Mouse (Mus musculus): ENCODE data around the gene Apoc4.

Apoc4 gene

GRCm38 (mm10) chr7:19681202-19681694 lies at the start of gene Apoc4, which contains the start of gene Gm44805:
Gene Apoc4, minus strand, starts transcription at chr7:19681479.
Gene Gm44805, minus strand, starts transcription at chr7:19681423.
- DNase-seq (ENCODE audit: low spot score), result no peak

DNA sequence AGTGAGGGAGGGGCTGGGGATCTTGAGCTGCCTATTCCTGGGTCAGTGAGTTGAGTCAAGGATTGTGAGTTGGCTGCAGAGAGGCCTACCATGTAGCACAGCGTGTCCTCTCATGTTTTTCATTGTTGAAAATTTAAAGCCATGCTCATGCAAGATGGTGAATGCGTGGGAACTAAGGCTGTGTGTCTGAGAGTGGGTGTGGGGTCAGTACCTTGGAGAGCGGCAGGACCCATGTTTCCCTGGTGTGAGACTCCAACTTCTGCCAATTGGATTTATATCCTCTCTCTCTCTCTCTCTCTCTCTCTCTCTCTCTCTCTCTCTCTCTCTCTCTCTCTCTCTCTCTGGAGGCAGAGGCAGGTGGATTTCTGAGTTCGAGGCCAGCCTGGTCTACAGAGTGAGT lies 45.3 kb upstream of the Apoc4 start:
- DNase-seq (ENCODE audit: low spot score), result no peak

DNA sequence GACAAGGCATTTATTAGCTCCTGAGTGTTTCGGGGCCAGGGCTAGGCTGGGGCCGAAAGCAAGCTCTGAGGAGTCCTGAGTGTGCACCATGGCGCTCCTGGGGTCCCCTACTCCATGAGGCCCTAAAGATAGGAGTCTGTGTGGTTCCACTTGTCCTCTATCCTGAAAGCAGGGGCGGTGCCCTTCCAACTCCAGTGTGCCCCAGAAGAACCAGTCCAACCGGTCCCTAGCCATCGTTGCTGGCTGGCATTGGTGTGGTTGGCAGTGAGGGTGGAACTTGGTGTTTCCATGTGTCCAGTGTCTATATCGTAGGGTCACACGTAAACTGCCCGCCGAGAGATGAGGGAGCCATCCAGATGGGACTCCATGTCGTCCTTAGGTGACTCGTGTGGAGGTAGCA lies 42.9 kb upstream of the Apoc4 start:
- no peak for DNase-seq (ENCODE audit: low spot score)

DNA sequence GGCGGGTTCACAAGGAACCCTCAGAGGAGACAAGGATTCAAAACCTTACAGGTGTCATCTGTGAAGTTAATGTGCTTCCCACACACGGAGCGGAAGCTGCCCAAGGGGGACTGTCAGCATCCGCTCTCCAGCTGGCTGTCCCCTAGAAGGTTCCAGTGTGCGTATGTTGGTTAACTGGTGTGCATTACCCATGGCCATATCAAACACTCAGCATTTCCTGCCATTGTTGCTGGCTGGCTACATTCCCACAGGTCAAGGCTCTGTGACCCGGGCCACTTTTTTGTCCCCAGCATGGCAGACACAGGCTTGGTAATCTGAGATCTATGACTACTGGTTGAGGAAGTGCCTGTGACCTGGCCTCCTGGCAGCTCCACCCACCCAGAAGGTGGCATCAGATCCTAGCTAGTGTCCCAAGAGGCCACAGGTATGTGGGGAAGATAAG lies 41.5 kb upstream of the Apoc4 start:
- no peak for DNase-seq (ENCODE audit: low spot score)

GRCm38 (mm10) chr7:19719200-19719599 lies 37.9 kb upstream of the Apoc4 start:
- DNase-seq (ENCODE audit: low spot score), result no peak

DNA sequence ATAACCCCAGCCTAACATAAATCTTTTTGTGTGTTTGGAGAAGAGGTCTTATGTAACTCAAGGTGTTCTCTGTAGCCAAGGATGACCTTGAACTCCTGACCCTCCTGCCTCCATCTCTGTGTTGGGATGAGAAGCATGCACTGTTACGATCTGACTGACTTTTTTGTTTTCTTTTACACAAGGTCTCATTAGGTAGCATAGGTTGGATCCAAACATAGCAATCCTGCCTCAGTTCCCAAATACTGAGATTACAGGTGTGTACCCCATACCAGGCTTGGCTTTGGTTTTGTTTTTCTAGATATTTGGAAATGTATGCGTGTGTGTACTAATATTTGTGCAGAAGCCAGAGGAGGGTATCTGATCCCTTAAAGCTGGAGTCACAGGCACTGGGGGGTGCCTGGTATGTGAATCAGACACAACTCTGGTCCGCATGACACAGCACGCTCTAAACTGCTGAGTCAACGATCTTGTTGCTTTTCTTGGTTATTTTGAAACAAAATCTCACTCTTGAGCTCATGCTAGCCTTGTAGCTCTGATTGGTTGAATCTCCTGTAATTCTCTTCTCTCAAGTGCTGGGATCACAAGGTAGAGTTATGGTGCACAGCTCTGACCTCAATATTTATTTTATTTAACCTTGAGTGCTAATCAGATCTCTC lies 37.1 kb upstream of the Apoc4 start:
- DNase-seq (ENCODE audit: low spot score), result no peak

GRCm38 (mm10) chr7:19717346-19717745 lies 36.1 kb upstream of the Apoc4 start:
- DNase-seq (ENCODE audit: low spot score), result no peak

DNA sequence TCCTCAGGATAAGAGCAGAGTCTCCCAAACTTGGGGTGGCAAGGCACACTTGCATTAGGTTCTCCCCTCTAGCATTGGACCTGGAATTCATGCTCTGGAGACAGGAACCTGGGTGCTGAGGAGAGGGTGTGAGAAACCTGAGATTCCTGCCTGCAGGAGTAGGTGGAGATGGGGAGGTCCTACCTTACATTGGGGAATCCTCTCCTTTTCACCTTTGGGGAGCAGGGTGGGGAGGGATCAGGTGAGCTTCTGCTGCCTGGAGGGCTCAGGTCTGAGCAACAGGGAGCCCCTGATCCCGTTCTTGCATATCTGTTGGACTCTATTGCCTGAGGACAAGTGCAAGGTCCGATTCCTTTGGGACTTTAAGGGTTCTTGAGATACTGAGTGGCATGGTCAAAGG lies 35.5 kb upstream of the Apoc4 start:
- DNase-seq (ENCODE audit: low spot score), result no peak

- DNase-seq (ENCODE audit: low spot score), result no peak
These were observed 34.9 kb upstream of the Apoc4 start for GRCm38 (mm10) chr7:19716055-19716682.

- DNase-seq (ENCODE audit: low spot score), result peak; percentile 100
These were observed 34.2 kb upstream of the Apoc4 start, which contains the start of gene Tomm40 for GRCm38 (mm10) chr7:19715239-19716054. Gene Tomm40, minus strand, starts transcription at chr7:19715438.

GRCm38 (mm10) chr7:19714836-19715235 lies 33.6 kb upstream of the Apoc4 start:
- DNase-seq (ENCODE audit: low spot score), result no peak

- DNase-seq (ENCODE audit: low spot score), result no peak
These were observed 32.3 kb upstream of the Apoc4 start for GRCm38 (mm10) chr7:19713598-19713997.

GRCm38 (mm10) chr7:19713196-19713595 lies 31.9 kb upstream of the Apoc4 start:
- peak; percentile 59 for DNase-seq (ENCODE audit: low spot score)

DNA sequence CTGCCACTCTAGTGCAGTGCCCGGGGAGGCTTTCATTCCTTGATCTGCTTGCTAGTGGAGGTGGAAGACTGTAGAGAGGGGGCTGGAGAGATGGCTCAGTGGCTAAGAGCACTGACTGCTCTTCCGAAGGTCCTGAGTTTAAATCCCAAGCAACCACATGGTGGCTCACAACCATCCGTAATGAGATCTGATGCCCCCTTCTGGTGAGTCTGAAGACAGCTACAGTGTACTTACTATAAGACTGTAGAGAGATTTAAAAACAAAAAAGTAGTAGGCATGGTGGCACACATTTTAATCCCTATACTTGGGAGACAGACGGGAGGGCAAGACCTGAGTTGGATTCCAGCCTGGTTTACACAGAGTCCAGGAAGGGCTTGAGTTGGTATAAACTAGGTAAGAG lies 31.1 kb upstream of the Apoc4 start:
- peak; percentile 58 for DNase-seq (ENCODE audit: low spot score)

DNA sequence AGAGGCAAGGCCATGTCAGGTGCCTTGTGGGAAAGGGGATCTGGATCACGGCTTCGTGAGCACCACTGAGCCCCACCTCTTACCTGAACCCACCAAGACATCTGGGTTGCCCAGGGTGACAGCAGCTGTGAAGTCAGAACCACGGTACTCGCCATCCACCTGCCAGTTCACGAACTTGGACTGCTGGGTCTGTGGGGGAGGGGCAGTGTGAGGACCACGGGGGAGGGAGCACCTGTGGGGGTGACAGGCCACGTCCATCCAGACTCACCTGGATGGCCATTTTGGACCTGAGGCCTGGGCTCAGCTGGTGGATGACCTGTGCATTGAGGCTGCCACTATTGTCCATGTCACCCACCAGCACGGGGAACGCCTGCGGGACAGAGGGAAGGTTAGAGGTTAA lies 29.4 kb upstream of the Apoc4 start:
- no peak for DNase-seq (ENCODE audit: low spot score)

DNA sequence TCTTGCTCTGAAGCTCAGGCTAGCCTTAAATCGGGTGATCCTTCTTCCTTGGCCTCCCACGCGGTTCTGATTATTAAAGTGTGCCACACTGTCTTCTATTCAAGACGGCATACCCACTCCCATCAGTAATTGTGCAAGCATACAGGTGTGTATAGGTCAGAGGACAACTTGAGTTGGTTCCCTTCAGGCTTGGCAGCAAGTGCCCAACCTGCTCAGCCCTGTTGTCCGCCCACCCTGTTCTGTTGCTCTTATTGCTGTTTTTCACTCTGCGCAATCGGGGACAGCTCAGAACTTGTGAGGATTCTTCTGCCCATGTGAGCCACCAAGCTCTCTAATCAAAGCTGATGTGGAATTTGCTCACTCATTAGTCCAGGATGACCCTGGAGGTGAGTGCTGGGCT lies 24.0 kb upstream of the Apoc4 start:
- no peak for DNase-seq (ENCODE audit: low spot score)

DNA sequence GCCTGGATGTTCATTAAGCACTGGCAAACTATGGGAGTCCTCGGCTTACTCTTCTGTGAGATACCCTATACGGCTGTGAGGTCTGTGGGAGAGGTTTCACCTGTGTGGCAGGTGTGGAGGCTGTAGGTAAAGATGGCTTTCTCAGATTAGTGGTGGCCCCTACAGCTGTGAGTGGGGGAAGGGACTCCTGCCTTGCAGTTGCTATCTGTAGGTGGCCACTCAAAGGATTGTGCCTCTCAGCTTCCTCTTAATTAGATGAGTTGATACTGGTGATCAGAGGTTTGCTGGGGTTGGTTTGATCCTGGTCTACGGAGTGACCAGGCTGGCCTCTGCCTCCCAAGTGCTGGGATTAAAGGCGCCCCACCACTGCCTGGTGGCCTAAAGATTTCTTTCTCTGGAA lies 23.2 kb upstream of the Apoc4 start:
- no peak for DNase-seq (ENCODE audit: low spot score)

DNA sequence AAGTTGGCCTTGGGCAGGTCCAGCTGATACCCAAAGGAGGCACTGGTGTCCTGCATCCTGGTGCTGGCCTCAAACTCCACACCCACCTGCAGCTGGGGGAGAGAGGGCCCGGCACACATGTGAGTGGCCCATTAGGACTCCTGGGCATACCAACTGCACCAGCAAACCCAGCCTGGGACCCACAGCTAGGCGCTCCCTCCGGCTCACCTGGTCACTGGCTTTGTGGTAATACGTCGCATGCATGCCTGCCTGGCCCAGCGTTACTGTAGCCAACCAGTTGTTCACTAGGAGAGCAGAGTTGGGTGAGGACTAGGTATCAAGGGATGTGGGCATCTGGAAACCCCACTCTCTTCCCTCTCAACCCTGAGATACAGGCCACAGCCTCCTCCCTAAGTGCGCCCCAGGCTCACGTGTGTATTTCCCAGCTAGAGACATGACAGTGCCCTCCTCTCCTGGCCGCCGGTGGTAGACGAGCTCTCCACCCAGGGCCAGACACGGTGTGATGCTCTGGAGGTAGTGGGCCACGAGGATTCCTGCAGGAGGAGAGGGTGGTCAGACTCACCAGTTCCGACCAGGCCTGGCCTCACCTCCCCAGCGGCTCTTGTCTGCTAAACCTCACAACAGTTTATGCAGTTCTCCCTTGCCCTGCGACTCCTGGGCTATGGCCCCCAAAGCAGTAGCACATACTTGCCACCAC lies 21.7 kb upstream of the Apoc4 start:
- DNase-seq (ENCODE audit: low spot score), result no peak

- DNase-seq (ENCODE audit: low spot score), result peak; percentile 81
These were observed 19.9 kb upstream of the Apoc4 start for GRCm38 (mm10) chr7:19701069-19701761.

GRCm38 (mm10) chr7:19700299-19701068 lies 19.2 kb upstream of the Apoc4 start:
- no peak for DNase-seq (ENCODE audit: low spot score)

GRCm38 (mm10) chr7:19699827-19700148 lies 18.5 kb upstream of the Apoc4 start:
- no peak for DNase-seq (ENCODE audit: low spot score)
